Mouse (Mus musculus): ENCODE measurements around the gene Hivep1.

GRCm38 (mm10) chr13:42121777-42122682 is 70.2 kb downstream of the Hivep1 start:
- TF ChIP-seq POLR2A (IDR thresholded peaks at IDR 0.05; ENCODE audit: borderline replicate concordance, insufficient read depth, low read length) = no peak
- no peak for TF ChIP-seq CTCF (IDR thresholded peaks at IDR 0.05; ENCODE audit: borderline replicate concordance, insufficient read depth, low read depth, low read length)

Measured in cerebellum, adult 2 months (tissue).